Mouse (Mus musculus) frontal cortex, postnatal 25 days (tissue): ENCODE data around the gene Pde4d.

ENCODE experiments used
- DNase-seq, 2 experiments: peaks; one replicate each; pipeline ENCODE4 v3.0.0; 2022; ENCODE audit warnings: low spot score in 2 of 2

Pde4d gene

GRCm38 (mm10) chr13:109651790-109652605, 1202.2 kb downstream of the Pde4d start:
- no peak for DNase-seq

DNA sequence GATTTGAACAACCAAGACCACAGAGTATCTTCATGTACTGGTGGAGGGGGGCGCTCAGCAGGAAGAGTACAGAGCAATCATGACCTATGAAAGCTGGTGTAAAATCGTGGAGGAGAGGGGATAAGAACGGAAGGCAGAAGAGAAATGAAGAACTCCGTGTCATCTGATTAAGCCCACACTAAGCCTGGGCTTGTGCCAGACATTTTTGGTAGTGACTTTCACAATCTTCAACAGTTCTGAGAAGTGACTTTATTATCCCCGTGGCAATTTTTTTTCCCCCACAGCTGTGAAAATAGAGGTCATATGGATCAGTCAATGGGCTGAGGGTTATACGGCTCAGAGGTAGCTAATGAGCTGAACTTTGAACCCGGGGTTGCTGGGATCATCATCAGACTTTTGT, 1202.9 kb downstream of the Pde4d start:
- no peak for DNase-seq

GRCm38 (mm10) chr13:109655390-109655789, 1205.6 kb downstream of the Pde4d start:
- no peak for DNase-seq

- no peak for DNase-seq
Measured at GRCm38 (mm10) chr13:109659103-109659502, 1209.4 kb downstream of the Pde4d start.

- no peak for DNase-seq
Measured at GRCm38 (mm10) chr13:109661345-109661744, 1211.6 kb downstream of the Pde4d start.

DNA sequence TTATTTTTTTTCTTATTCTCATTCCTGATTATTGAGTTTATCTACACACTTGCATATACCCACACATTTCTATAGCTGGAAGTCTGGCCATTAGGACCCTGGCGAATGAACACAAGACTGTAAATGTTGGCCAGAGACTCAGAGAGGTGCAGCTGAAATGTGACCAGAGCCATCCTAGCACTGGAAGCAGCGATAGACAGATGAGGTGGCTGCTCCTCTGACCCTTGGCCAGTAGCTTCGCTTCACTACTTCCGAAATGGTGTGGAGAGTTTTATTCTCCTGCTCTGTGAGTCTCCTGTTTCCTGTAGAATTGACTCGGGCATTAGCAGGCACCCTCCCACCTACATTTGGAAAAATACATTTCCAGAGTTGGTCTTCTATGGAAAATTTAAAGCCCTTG, 1212.4 kb downstream of the Pde4d start:
- no peak for DNase-seq

GRCm38 (mm10) chr13:109662731-109663130, 1213.0 kb downstream of the Pde4d start:
- no peak for DNase-seq

GRCm38 (mm10) chr13:109664956-109665802, 1215.4 kb downstream of the Pde4d start:
- DNase-seq, result no peak

DNA sequence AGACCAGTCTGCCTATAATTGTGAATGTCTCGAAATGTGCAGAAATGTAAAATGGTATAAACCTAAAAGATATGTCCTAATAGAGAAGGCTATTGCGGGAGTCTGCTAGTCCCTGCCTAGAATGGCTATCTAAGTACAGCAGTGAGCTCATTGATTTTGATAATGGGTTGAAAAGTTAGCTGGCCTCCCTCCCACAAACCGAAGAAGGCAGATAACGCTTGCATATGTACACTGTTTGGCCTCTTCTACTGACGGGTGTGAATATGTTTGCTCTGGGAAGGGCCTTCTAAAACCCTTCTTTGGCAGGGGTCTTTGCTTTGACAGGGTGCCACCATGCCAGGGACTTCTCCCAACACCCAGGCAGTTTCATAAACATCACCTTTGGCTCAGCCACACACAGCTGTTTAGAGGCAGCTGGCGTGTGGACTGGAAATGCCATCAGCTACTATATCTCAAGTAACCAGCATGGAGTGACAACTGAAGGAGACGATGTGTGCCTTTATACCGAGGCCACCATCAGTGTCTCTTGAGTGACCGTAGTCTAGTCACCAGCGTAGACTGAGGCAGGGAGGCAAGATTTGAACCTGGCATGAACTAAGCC, 1216.2 kb downstream of the Pde4d start:
- DNase-seq, result no peak

DNA sequence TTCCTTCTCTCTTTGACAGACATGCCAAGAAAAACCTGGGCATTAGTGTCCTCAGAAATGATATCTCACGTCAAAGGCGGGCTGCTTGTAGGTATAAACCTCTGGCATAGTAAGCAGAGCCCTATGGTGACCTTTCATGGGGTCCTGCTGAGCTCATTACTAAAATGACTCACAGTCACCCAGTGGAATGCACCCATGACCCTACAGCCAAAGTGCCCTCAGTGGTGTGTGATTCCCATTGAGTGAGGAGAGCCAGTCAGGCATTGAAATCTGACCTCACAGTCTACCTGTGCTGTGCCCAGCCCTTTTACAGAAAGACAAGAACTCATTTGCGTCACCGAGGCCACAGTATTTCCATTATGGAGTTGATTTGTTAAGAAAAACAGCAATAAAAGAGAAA, 1220.2 kb downstream of the Pde4d start:
- no peak for DNase-seq

GRCm38 (mm10) chr13:109671589-109672347, 1222.0 kb downstream of the Pde4d start:
- DNase-seq, result no peak

GRCm38 (mm10) chr13:109677047-109677446, 1227.3 kb downstream of the Pde4d start:
- DNase-seq, result no peak

GRCm38 (mm10) chr13:109677617-109678016, 1227.9 kb downstream of the Pde4d start:
- no peak for DNase-seq

DNA sequence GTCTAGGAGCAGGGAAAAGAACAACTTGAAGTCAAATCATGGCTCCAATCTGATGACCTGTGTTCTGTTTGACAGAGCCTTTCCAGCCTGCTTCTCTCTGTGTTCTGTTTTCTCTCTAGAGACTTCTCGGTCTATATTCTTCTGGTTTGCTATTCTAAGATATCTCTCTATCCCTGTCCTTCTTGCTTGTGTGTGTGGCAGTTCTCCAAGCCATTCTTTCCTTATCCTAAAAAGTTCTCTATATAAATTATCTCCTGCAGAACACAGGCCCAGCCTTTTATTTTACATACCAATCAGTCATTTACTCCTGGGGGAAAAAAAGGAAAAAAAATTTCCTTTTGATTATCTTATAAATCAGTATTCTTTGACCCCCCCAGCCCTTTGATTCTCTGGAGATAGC, 1229.2 kb downstream of the Pde4d start:
- DNase-seq, result no peak

GRCm38 (mm10) chr13:109680229-109680628, 1230.5 kb downstream of the Pde4d start:
- DNase-seq, result no peak

- no peak for DNase-seq
Measured at GRCm38 (mm10) chr13:109681699-109682293, 1232.0 kb downstream of the Pde4d start.

GRCm38 (mm10) chr13:109683001-109683400, 1233.3 kb downstream of the Pde4d start:
- DNase-seq, result no peak

- DNase-seq, result no peak
Measured at GRCm38 (mm10) chr13:109684985-109685295, 1235.2 kb downstream of the Pde4d start.

DNA sequence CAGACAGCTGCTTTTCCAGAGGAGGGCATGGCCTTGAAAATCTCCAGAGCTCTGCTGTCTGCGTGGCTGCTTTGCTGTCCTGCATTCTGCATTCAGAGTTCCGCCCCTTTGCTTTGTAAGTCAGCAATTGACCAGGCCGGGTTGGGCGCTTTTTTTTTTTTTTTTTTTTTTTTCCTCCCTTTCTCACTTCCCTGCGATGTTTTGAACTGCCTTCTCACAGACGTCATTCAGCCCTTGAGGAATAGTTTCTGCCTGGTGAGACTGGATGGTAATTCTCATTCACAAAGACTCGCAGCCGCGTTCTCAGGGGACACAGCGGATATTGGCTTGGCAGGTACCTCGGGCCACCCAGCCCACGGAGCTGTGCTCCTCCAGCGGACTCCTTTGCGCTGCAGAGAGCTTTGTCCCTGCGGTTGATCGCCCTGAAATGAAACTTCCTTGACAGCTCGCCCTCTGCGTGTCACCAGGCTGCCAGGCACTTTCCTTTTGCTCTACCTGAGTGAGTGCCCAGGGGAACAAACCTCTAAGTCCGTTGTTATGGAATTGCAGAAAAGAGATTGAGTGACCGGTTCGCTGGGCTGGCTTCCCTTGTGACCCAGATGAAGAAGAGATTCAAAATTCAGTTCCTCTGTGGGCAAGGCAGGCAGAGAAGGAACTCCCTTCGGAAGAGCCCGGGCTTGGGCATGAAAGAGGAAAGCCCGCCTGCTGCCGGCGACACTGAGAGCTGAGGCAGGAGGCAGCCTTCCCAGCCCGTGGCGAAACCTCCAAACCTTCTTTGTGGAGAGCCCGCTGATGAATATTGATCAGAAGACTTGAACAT, 1235.8 kb downstream of the Pde4d start:
- DNase-seq, result peak; percentile 9 to 28

GRCm38 (mm10) chr13:109686116-109686876, 1236.5 kb downstream of the Pde4d start:
- no peak for DNase-seq
